Mouse (Mus musculus) testis, adult 2 months (tissue): ENCODE measurements around the gene Lrig1.

Experiments
- CTCF ChIP-seq: fragments of 200-500 bp; IDR thresholded peaks from 2 replicates; pipeline ENCODE4 v1.5.1; 2012; ENCODE audit warnings: low read depth, mild to moderate bottlenecking, inconsistent platforms, low read length, moderate library complexity; ENCODE audit not compliant: control insufficient read depth, insufficient read depth, insufficient replicate concordance
- POLR2A ChIP-seq: fragments of 200-500 bp; IDR thresholded peaks from 2 replicates; pipeline ENCODE4 v1.6.1; 2012; ENCODE audit warnings: low read depth, mild to moderate bottlenecking, inconsistent platforms, low read length, moderate library complexity; ENCODE audit not compliant: control insufficient read depth

DNA sequence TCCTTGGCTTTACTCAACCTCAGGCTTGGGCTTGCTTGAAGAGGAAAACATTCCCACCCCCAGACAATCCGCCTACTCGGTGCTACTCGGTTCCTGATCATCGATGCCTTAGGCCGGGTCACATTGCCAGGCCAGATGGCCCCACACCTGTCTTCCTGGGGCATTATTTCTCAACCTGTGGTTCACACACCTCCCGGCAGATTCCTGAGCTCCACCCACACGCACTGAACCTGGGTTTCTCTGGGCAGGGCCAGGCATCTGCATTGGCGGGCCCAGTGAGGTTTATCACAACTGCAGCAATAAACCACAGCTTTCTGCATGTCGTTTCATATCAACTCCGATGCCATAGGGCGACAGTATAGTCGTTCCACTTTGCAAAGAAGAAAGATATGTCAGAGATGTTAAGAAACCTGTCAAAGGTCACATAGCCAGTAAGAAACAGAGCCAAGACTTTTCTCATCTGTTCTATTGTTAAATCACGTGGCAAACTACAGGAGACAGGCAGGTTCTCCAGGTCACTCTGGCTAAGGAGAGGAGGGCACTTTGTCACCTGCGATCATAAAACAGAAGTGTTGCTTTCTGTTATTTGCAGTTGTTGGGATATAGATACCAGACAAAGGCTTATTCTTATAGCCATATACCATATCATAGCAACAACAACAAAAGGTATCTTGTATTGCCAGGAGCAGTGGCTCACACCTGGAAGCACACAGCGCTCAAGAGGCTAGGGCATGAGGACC is 18.8 kb upstream of the Lrig1 start:
- TF ChIP-seq CTCF (no peak), POLR2A (no peak)
